Mouse (Mus musculus): ENCODE measurements at regions not wholly inside any gene's neighbourhood (a gene's known extent, or its start where the extent isn't known, plus 50 kb on each side); places are given as distances from the start of the nearest gene placed in this dataset.

GRCm38 (mm10) chr8:10712118-10712689 lies 296.1 kb downstream of the Irs2 start:
- Histone ChIP-seq H3K9ac (replicated peaks; ENCODE audit: low read length) (no peak overlapping the region), H3K4me2 (ENCODE audit: low read depth, low read length) (no peak overlapping the region), H3K27me3 (ENCODE audit: control insufficient read depth, insufficient read depth, low read length) (no peaks in the 10 kb centered on the region), H3K4me3 (ENCODE audit: low read depth, low read length) (no peak overlapping the region), H3K4me1 (ENCODE audit: control insufficient read depth, insufficient read depth, low read length) (no peaks in the 10 kb centered on the region), H3K36me3 (replicated peaks; ENCODE audit: control insufficient read depth, insufficient read depth, low read depth, low read length) (no peaks in the 10 kb centered on the region), H3K27ac (replicated peaks; ENCODE audit: low read depth, low read length) (no peak overlapping the region), H3K9me3 (replicated peaks; ENCODE audit: control insufficient read depth, low read length) (no peaks in the 10 kb centered on the region)
- no peak for DNase-seq (ENCODE audit: low spot score)
- no peak for ATAC-seq (replicated peaks; ENCODE audit: insufficient number of reproducible peaks, low FRiP score, low TSS enrichment, low read depth)
- 81% methylated on average over 7 of the region's 7 CpGs for WGBS

DNA sequence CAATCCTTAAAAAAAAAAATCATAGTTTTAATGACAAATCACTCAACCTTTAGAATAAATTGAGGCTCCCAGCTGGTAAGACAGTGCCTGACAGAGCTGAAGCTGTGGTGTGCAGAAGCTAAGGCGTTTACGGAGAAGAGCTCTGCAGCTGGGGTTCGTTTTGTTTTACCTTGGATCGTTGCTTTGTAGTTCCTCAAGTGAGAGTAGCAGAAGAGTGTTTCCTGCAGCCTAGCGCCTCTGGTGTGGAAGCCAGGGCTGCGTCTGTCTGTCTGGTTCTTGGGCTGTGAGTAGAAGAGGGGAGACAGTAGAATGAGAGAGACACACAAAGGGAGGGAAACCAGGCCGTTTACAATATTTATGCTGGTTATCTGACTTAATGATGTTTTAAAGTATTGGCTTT lies 296.8 kb downstream of the Irs2 start:
- H3K27ac ChIP-seq (replicated peaks; ENCODE audit: low read depth, low read length), result no peak overlapping the region
- no peaks in the 10 kb centered on the region for H3K27me3 ChIP-seq (ENCODE audit: control insufficient read depth, insufficient read depth, low read length)
- ATAC-seq (replicated peaks; ENCODE audit: insufficient number of reproducible peaks, low FRiP score, low TSS enrichment, low read depth), result no peak
- no peaks in the 10 kb centered on the region for H3K4me1 ChIP-seq (ENCODE audit: control insufficient read depth, insufficient read depth, low read length)
- no peak overlapping the region for H3K4me3 ChIP-seq (ENCODE audit: low read depth, low read length)
- no peak for DNase-seq (ENCODE audit: low spot score)
- no peaks in the 10 kb centered on the region for H3K36me3 ChIP-seq (replicated peaks; ENCODE audit: control insufficient read depth, insufficient read depth, low read depth, low read length)
- WGBS, result 64% methylated on average over 7 of the region's 7 CpGs
- H3K9me3 ChIP-seq (replicated peaks; ENCODE audit: control insufficient read depth, low read length), result no peaks in the 10 kb centered on the region
- no peak overlapping the region for H3K9ac ChIP-seq (replicated peaks; ENCODE audit: low read length)
- no peak overlapping the region for H3K4me2 ChIP-seq (ENCODE audit: low read depth, low read length)

GRCm38 (mm10) chr8:10708509-10708908 lies 299.7 kb downstream of the Irs2 start:
- no peak overlapping the region for H3K9ac ChIP-seq (replicated peaks; ENCODE audit: low read length)

GRCm38 (mm10) chr8:10707122-10707521 lies 301.1 kb downstream of the Irs2 start:
- ATAC-seq (replicated peaks; ENCODE audit: insufficient number of reproducible peaks, low FRiP score, low TSS enrichment, low read depth) (no peak), DNase-seq (ENCODE audit: low spot score) (no peak)
- no peak overlapping the region for H3K4me2 ChIP-seq (ENCODE audit: low read depth, low read length)

More at GRCm38 (mm10) chr8:10708509-10708908, 299.7 kb downstream of the Irs2 start:
- Histone ChIP-seq H3K4me3 (ENCODE audit: low read depth, low read length) (no peak overlapping the region), H3K36me3 (replicated peaks; ENCODE audit: control insufficient read depth, insufficient read depth, low read depth, low read length) (no peaks in the 10 kb centered on the region), H3K27ac (replicated peaks; ENCODE audit: low read depth, low read length) (no peak overlapping the region), H3K9me3 (replicated peaks; ENCODE audit: control insufficient read depth, low read length) (no peaks in the 10 kb centered on the region), H3K27me3 (ENCODE audit: control insufficient read depth, insufficient read depth, low read length) (no peaks in the 10 kb centered on the region), H3K4me2 (ENCODE audit: low read depth, low read length) (no peak overlapping the region), H3K4me1 (ENCODE audit: control insufficient read depth, insufficient read depth, low read length) (no peaks in the 10 kb centered on the region)
- DNase-seq (ENCODE audit: low spot score) (no peak), ATAC-seq (replicated peaks; ENCODE audit: insufficient number of reproducible peaks, low FRiP score, low TSS enrichment, low read depth) (no peak)
- 74% methylated on average over 6 of the region's 6 CpGs for WGBS

GRCm38 (mm10) chr8:10705909-10706308 lies 302.3 kb downstream of the Irs2 start:
- Histone ChIP-seq H3K27me3 (ENCODE audit: control insufficient read depth, insufficient read depth, low read length) (no peaks in the 10 kb centered on the region), H3K4me2 (ENCODE audit: low read depth, low read length) (no peak overlapping the region), H3K27ac (replicated peaks; ENCODE audit: low read depth, low read length) (no peak overlapping the region), H3K9ac (replicated peaks; ENCODE audit: low read length) (no peak overlapping the region), H3K4me3 (ENCODE audit: low read depth, low read length) (no peak overlapping the region), H3K4me1 (ENCODE audit: control insufficient read depth, insufficient read depth, low read length) (no peaks in the 10 kb centered on the region), H3K36me3 (replicated peaks; ENCODE audit: control insufficient read depth, insufficient read depth, low read depth, low read length) (no peaks in the 10 kb centered on the region), H3K9me3 (replicated peaks; ENCODE audit: control insufficient read depth, low read length) (no peaks in the 10 kb centered on the region)
- 76% methylated on average over 7 of the region's 7 CpGs for WGBS
- ATAC-seq (replicated peaks; ENCODE audit: insufficient number of reproducible peaks, low FRiP score, low TSS enrichment, low read depth), result no peak
- DNase-seq (ENCODE audit: low spot score), result no peak

More at GRCm38 (mm10) chr8:10707122-10707521, 301.1 kb downstream of the Irs2 start:
- no peaks in the 10 kb centered on the region for H3K9me3 ChIP-seq (replicated peaks; ENCODE audit: control insufficient read depth, low read length)
- H3K27me3 ChIP-seq (ENCODE audit: control insufficient read depth, insufficient read depth, low read length), result no peaks in the 10 kb centered on the region
- H3K27ac ChIP-seq (replicated peaks; ENCODE audit: low read depth, low read length), result no peak overlapping the region
- no peaks in the 10 kb centered on the region for H3K4me1 ChIP-seq (ENCODE audit: control insufficient read depth, insufficient read depth, low read length)
- no peak overlapping the region for H3K4me3 ChIP-seq (ENCODE audit: low read depth, low read length)
- H3K9ac ChIP-seq (replicated peaks; ENCODE audit: low read length), result no peak overlapping the region
- H3K36me3 ChIP-seq (replicated peaks; ENCODE audit: control insufficient read depth, insufficient read depth, low read depth, low read length), result no peaks in the 10 kb centered on the region

- no peak overlapping the region for H3K27ac ChIP-seq (replicated peaks; ENCODE audit: low read depth, low read length)
Observed at GRCm38 (mm10) chr8:10702755-10703154, 305.5 kb downstream of the Irs2 start.

DNA sequence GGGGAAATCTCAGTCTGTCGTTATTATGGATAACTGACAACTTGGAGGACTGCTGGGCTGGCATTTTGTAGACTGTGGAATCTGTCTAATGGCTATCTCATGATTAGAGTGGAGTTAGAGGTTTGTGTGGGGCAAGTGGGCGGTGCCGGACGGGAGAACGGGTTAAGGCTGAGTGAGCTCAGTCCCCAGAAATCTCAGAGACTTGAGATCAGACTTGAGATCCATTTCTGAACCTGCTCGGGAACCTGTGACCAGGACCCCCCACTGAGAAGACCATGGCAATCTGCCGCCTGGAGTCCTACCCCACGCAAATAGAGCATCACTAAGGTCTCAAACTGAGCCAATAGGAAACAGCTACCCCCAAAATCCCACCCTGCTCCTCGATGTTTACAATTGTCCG lies 306.0 kb downstream of the Irs2 start:
- Histone ChIP-seq H3K9me3 (replicated peaks; ENCODE audit: control insufficient read depth, low read length) (no peaks in the 10 kb centered on the region), H3K36me3 (replicated peaks; ENCODE audit: control insufficient read depth, insufficient read depth, low read depth, low read length) (no peaks in the 10 kb centered on the region), H3K9ac (replicated peaks; ENCODE audit: low read length) (no peak overlapping the region), H3K27me3 (ENCODE audit: control insufficient read depth, insufficient read depth, low read length) (no peaks in the 10 kb centered on the region), H3K27ac (replicated peaks; ENCODE audit: low read depth, low read length) (no peak overlapping the region), H3K4me3 (ENCODE audit: low read depth, low read length) (no peak overlapping the region), H3K4me2 (ENCODE audit: low read depth, low read length) (no peak overlapping the region), H3K4me1 (ENCODE audit: control insufficient read depth, insufficient read depth, low read length) (no peaks in the 10 kb centered on the region)
- WGBS, result 72% methylated on average over 10 of the region's 10 CpGs
- ATAC-seq (replicated peaks; ENCODE audit: insufficient number of reproducible peaks, low FRiP score, low TSS enrichment, low read depth) (no peak), DNase-seq (ENCODE audit: low spot score) (no peak)

More at GRCm38 (mm10) chr8:10702755-10703154, 305.5 kb downstream of the Irs2 start:
- H3K4me3 ChIP-seq (ENCODE audit: low read depth, low read length), result no peak overlapping the region
- H3K36me3 ChIP-seq (replicated peaks; ENCODE audit: control insufficient read depth, insufficient read depth, low read depth, low read length), result no peaks in the 10 kb centered on the region
- no peaks in the 10 kb centered on the region for H3K9me3 ChIP-seq (replicated peaks; ENCODE audit: control insufficient read depth, low read length)
- H3K9ac ChIP-seq (replicated peaks; ENCODE audit: low read length), result no peak overlapping the region
- no peaks in the 10 kb centered on the region for H3K27me3 ChIP-seq (ENCODE audit: control insufficient read depth, insufficient read depth, low read length)
- H3K4me1 ChIP-seq (ENCODE audit: control insufficient read depth, insufficient read depth, low read length), result no peaks in the 10 kb centered on the region
- 93% methylated on average over 7 of the region's 7 CpGs for WGBS
- H3K4me2 ChIP-seq (ENCODE audit: low read depth, low read length), result no peak overlapping the region
- ATAC-seq (replicated peaks; ENCODE audit: insufficient number of reproducible peaks, low FRiP score, low TSS enrichment, low read depth) (no peak), DNase-seq (ENCODE audit: low spot score) (no peak)

- WGBS, result 71% methylated on average over 4 of the region's 4 CpGs
- DNase-seq (ENCODE audit: low spot score) (no peak), ATAC-seq (replicated peaks; ENCODE audit: insufficient number of reproducible peaks, low FRiP score, low TSS enrichment, low read depth) (no peak)
- Histone ChIP-seq H3K4me2 (ENCODE audit: low read depth, low read length) (no peak overlapping the region), H3K4me1 (ENCODE audit: control insufficient read depth, insufficient read depth, low read length) (no peaks in the 10 kb centered on the region), H3K27me3 (ENCODE audit: control insufficient read depth, insufficient read depth, low read length) (no peaks in the 10 kb centered on the region), H3K36me3 (replicated peaks; ENCODE audit: control insufficient read depth, insufficient read depth, low read depth, low read length) (no peaks in the 10 kb centered on the region), H3K4me3 (ENCODE audit: low read depth, low read length) (no peak overlapping the region), H3K9ac (replicated peaks; ENCODE audit: low read length) (no peak overlapping the region), H3K27ac (replicated peaks; ENCODE audit: low read depth, low read length) (no peak overlapping the region), H3K9me3 (replicated peaks; ENCODE audit: control insufficient read depth, low read length) (no peaks in the 10 kb centered on the region)
Observed at GRCm38 (mm10) chr8:10701648-10702061, 306.6 kb downstream of the Irs2 start.
